Mouse (Mus musculus) spleen, postnatal 4 days (tissue): Measurements from ENCODE around the gene Klhl13.

Experiments
- DNase-seq, 2 experiments: peaks; one replicate each; pipeline ENCODE4 v3.0.0; 2022; ENCODE audit warnings: low spot score in 2 of 2

Klhl13 gene

GRCm38 (mm10) chrX:23364514-23365381 is at the start of gene Klhl13:
Gene Klhl13, minus strand, starts transcription at chrX:23365082.
- no peak for DNase-seq

GRCm38 (mm10) chrX:23409296-23410149 is 44.6 kb upstream of the Klhl13 start:
- no peak for DNase-seq

- DNase-seq, result no peak
Measured at GRCm38 (mm10) chrX:23388716-23389115, 23.8 kb upstream of the Klhl13 start.

- no peak for DNase-seq
Measured at GRCm38 (mm10) chrX:23363441-23363840, 1.4 kb downstream of the Klhl13 start.

GRCm38 (mm10) chrX:23360446-23360845 is 4.4 kb downstream of the Klhl13 start:
- DNase-seq, result no peak

- DNase-seq, result no peak
Measured at GRCm38 (mm10) chrX:23350083-23350482, 14.8 kb downstream of the Klhl13 start.

- DNase-seq, result no peak
Measured at GRCm38 (mm10) chrX:23328116-23328515, 36.8 kb downstream of the Klhl13 start.

GRCm38 (mm10) chrX:23318857-23319256 is 46.0 kb downstream of the Klhl13 start:
- no peak for DNase-seq

GRCm38 (mm10) chrX:23295952-23296598 is 68.8 kb downstream of the Klhl13 start:
- DNase-seq, result no peak

GRCm38 (mm10) chrX:23285442-23285817 is 79.5 kb downstream of the Klhl13 start:
- no peak for DNase-seq

GRCm38 (mm10) chrX:23284530-23285441 is 80.1 kb downstream of the Klhl13 start:
- DNase-seq, result no peak

- no peak for DNase-seq
Measured at GRCm38 (mm10) chrX:23267601-23268000, 97.3 kb downstream of the Klhl13 start.

GRCm38 (mm10) chrX:23248752-23249151 is 116.1 kb downstream of the Klhl13 start:
- no peak for DNase-seq
